Mouse (Mus musculus) olfactory bulb, adult 2 months (tissue): ENCODE measurements around the gene Eif3d.
A peak's percentile ranks its signal among the peaks of the same experiment; 100 is the strongest.

Experiments used
- CTCF ChIP-seq: fragments of 200-500 bp; IDR thresholded peaks from 2 replicates; pipeline ENCODE4 v1.5.1; 2012; ENCODE audit warnings: low read depth, mild to moderate bottlenecking, low read length, moderate library complexity; ENCODE audit not compliant: insufficient read depth
- POLR2A ChIP-seq: fragments of 200-500 bp; IDR thresholded peaks from 2 replicates; pipeline ENCODE4 v1.6.1; 2012; ENCODE audit warnings: mild to moderate bottlenecking, low read depth, low read length, moderate library complexity; ENCODE audit not compliant: insufficient read depth

DNA sequence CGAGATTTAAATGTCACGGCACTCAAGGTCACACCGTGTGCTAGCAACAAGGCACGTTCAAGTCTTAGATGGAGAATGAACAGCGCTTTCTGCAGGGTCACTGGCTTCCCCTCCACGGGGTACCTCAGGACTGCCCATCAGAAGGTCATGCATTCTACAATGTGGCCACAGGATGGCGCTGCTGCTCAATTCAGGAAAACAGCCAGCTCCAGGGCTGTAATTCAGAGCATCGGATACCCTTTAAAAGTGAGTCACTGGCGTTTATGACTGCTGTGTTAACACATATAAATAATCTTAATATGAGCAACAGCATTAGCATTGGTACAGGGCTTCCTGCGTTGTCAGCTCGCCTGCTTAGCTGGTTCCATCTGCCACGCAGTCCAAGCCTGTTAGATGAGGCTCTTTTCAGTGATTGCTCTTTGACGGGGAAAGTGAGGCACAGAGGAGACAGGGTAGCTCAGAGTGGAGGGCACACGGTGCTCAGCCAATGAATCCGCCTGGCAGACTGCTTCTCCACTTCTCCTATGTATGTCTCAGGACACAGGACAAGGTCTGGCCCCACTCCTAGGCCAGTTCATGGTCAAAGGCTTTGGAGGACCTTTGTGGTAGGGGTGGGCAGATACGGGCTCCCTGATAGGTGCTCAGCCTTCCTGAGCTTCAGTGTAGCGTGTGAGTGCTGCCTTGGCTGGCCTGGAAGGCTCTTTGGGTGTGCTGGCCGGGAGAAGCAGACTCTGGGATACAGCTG, 11.8 kb upstream of the Eif3d start:
- no peak for TF ChIP-seq POLR2A
- peak; percentile 64 for TF ChIP-seq CTCF
